Mouse (Mus musculus): Measurements from ENCODE around the gene Hoxa4.

Gene Hoxa4

GRCm38 (mm10) chr6:52190906-52191810 lies at the start of gene Hoxa4:
Gene Hoxa4, minus strand, starts transcription at chr6:52191753.
- DNase-seq, result peak in 1 of 2 experiments; percentile 27

- no peak for DNase-seq
These were observed 49.6 kb upstream of the Hoxa4 start for GRCm38 (mm10) chr6:52241001-52241621.

GRCm38 (mm10) chr6:52240389-52241000 lies 48.9 kb upstream of the Hoxa4 start, which contains the start of gene Hoxa10:
Gene Hoxa10, minus strand, starts transcription at chr6:52240854.
- DNase-seq, result peak; percentile 85 to 87

GRCm38 (mm10) chr6:52239625-52240388 lies 48.3 kb upstream of the Hoxa4 start:
- no peak for DNase-seq

GRCm38 (mm10) chr6:52238976-52239375 lies 47.4 kb upstream of the Hoxa4 start:
- no peak for DNase-seq

- DNase-seq, result no peak
These were observed 46.6 kb upstream of the Hoxa4 start for GRCm38 (mm10) chr6:52238155-52238545.

GRCm38 (mm10) chr6:52237346-52238154 lies 46.0 kb upstream of the Hoxa4 start:
- no peak for DNase-seq

- DNase-seq, result no peak
These were observed 45.3 kb upstream of the Hoxa4 start for GRCm38 (mm10) chr6:52236806-52237205.

- DNase-seq, result no peak
These were observed 44.3 kb upstream of the Hoxa4 start for GRCm38 (mm10) chr6:52235866-52236265.

GRCm38 (mm10) chr6:52235267-52235666 lies 43.7 kb upstream of the Hoxa4 start:
- DNase-seq, result no peak

- DNase-seq, result no peak
These were observed 43.0 kb upstream of the Hoxa4 start for GRCm38 (mm10) chr6:52234428-52235140.

- DNase-seq, result peak in 1 of 2 experiments; percentile 64
These were observed 42.2 kb upstream of the Hoxa4 start for GRCm38 (mm10) chr6:52233546-52234427.

GRCm38 (mm10) chr6:52232984-52233545 lies 41.5 kb upstream of the Hoxa4 start:
- DNase-seq, result no peak

- no peak for DNase-seq
These were observed 41.0 kb upstream of the Hoxa4 start for GRCm38 (mm10) chr6:52232568-52232965.

- DNase-seq, result no peak
These were observed 40.5 kb upstream of the Hoxa4 start for GRCm38 (mm10) chr6:52231885-52232567.

GRCm38 (mm10) chr6:52230516-52231165 lies 39.1 kb upstream of the Hoxa4 start, which contains the start of gene Hoxa9:
Gene Hoxa9, minus strand, starts transcription at chr6:52231089.
- no peak for DNase-seq

- no peak for DNase-seq
These were observed 38.2 kb upstream of the Hoxa4 start for GRCm38 (mm10) chr6:52229558-52230416.

Measured in B cell, adult 2 months (primary cell).